Mouse (Mus musculus): Measurements from ENCODE around the gene Ccnb1ip1. TPM values are rescaled to one million over a fixed set of nuclear protein-coding genes. Genes with fewer than 3 reads are reported as not detected.

Ccnb1ip1 gene
- polyA plus RNA-seq, 1 experiment from 2014 or later = not detected

- no peaks in the 10 kb centered on the region for H3K27me3 ChIP-seq
- no peak overlapping the region for H3K9ac ChIP-seq
- no peak overlapping the region for H3K4me2 ChIP-seq
- no peaks in the 10 kb centered on the region for H3K9me3 ChIP-seq (replicated peaks)
- ATAC-seq = no peak
- WGBS = 58% methylated on average over 4 of the region's 4 CpGs
- H3K4me1 ChIP-seq = 0 out of 2 replicates have a peak, but pooled peaks cover 3% of the 10 kb centered on the region
- H3K36me3 ChIP-seq (ENCODE audit: poor library complexity, severe bottlenecking) = no peaks in the 10 kb centered on the region
- H3K4me3 ChIP-seq = no peak overlapping the region
- no peak overlapping the region for H3K27ac ChIP-seq
These were observed 4.5 kb downstream of the Ccnb1ip1 start for GRCm38 (mm10) chr14:50802843-50803562.

DNA sequence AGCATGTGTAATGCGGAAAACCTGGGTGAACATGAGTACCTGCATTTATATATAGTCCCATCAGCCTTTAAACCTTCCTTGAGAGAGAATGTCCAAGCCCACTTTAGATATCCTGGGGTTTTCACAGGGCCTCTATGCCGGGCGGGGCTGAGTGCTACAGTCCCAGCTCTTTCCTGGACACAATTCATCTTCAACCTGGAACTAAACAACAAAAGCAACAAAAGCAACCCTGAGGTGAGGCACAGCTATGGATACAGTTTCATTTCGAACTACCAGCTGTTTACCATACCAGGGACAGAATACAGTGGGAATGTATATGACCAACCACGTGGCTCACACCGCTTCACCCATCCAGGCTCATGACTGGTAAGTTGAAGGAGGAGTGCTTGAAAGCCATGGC lies 5.1 kb downstream of the Ccnb1ip1 start:
- 88% methylated on average over 6 of the region's 6 CpGs for WGBS
- Histone ChIP-seq H3K4me1 (0 out of 2 replicates have a peak, but pooled peaks cover 3% of the 10 kb centered on the region), H3K36me3 (ENCODE audit: poor library complexity, severe bottlenecking) (no peaks in the 10 kb centered on the region), H3K9me3 (replicated peaks) (no peaks in the 10 kb centered on the region), H3K27me3 (no peaks in the 10 kb centered on the region), H3K4me2 (no peak overlapping the region), H3K9ac (no peak overlapping the region), H3K4me3 (no peak overlapping the region), H3K27ac (no peak overlapping the region)
- ATAC-seq = no peak

DNA sequence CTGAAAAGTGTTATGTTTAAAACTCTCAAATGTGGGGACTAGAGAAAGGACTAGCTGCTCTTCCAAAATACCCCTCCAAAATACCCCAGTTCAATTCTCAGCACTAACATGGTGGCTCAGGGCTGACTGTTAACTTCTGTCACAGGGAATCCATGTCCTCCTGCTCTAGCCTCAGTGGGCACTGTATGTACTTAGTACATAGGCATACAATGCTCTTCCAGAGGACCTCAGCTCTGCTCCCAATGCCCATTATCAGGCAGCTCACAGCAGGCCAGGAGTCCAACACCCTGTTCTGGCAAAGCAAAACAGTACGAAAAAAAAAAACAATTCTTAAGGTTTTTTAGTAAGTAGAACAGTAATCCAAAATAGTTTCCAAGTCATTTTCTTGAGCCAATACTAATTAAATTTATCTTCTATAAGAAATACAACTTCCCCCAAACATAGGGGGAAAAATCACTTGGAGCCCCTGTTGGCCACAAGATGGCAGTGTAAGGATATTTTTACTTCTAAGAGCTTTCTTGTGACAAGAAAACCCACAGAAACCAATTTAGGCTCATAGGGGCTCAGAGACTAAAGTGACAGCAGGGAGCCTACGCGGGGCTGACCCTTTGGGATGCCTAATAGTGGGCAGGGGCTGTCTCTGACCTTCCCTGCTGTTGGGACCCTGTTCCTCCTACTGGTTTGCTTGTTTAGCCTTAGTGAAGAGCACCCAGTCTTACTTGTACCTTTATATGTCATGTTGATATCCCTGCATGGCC lies 7.9 kb downstream of the Ccnb1ip1 start:
- Histone ChIP-seq H3K4me3 (no peak overlapping the region), H3K4me2 (peak overlapping the region; percentile 30; the same call in 1 of the 2 replicates), H3K4me1 (no peaks in the 10 kb centered on the region), H3K9ac (no peak overlapping the region), H3K27me3 (no peaks in the 10 kb centered on the region), H3K9me3 (replicated peaks) (no peaks in the 10 kb centered on the region), H3K36me3 (ENCODE audit: poor library complexity, severe bottlenecking) (no peaks in the 10 kb centered on the region), H3K27ac (no peak overlapping the region)
- peak; percentile 59; the same call in 1 of the 2 replicates for ATAC-seq
- 5% methylated on average over 3 of the region's 3 CpGs for WGBS

GRCm38 (mm10) chr14:50798512-50798911 lies 9.0 kb downstream of the Ccnb1ip1 start:
- Histone ChIP-seq H3K4me1 (no peaks in the 10 kb centered on the region), H3K4me2 (no peak overlapping the region), H3K9ac (no peak overlapping the region), H3K27me3 (no peaks in the 10 kb centered on the region), H3K4me3 (no peak overlapping the region), H3K27ac (no peak overlapping the region), H3K36me3 (ENCODE audit: poor library complexity, severe bottlenecking) (no peaks in the 10 kb centered on the region), H3K9me3 (replicated peaks) (no peaks in the 10 kb centered on the region)
- ATAC-seq = no peak
- 60% methylated on average over 2 of the region's 2 CpGs for WGBS

DNA sequence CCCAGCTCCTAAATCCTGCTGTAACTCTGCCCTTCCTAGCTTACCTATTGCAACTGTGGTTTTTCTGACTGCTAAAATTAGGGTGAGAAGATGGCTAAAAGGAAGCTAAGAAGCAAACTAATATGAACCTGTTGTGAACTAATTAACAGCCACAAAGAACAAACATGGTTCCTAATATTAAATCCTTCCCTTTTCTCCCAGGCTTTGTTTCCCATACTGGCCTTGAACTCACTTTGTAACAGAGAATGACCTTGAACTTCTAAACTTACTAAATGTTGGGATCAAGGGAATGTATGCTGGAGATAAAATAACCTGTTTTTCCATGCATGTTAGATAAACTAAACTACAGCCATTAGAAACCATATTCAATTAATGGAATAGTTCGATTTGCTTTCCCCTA lies 11.1 kb downstream of the Ccnb1ip1 start:
- WGBS = 86% methylated on average over 1 of the region's 1 CpGs
- ATAC-seq = no peak

GRCm38 (mm10) chr14:50795965-50796364 lies 11.6 kb downstream of the Ccnb1ip1 start:
- no peak for ATAC-seq
- 90% methylated on average over 4 of the region's 4 CpGs for WGBS
- no peaks in the 10 kb centered on the region for H3K4me1 ChIP-seq
- no peaks in the 10 kb centered on the region for H3K9me3 ChIP-seq (replicated peaks)
- H3K9ac ChIP-seq = no peak overlapping the region
- no peak overlapping the region for H3K27ac ChIP-seq
- H3K36me3 ChIP-seq (ENCODE audit: poor library complexity, severe bottlenecking) = no peaks in the 10 kb centered on the region
- no peak overlapping the region for H3K4me3 ChIP-seq
- no peak overlapping the region for H3K4me2 ChIP-seq
- no peaks in the 10 kb centered on the region for H3K27me3 ChIP-seq

More for the DNA sequence above, 11.1 kb downstream of the Ccnb1ip1 start:
- no peak overlapping the region for H3K4me2 ChIP-seq
- no peak overlapping the region for H3K4me3 ChIP-seq
- no peaks in the 10 kb centered on the region for H3K36me3 ChIP-seq (ENCODE audit: poor library complexity, severe bottlenecking)
- no peaks in the 10 kb centered on the region for H3K4me1 ChIP-seq
- H3K9ac ChIP-seq = no peak overlapping the region
- no peak overlapping the region for H3K27ac ChIP-seq
- H3K9me3 ChIP-seq (replicated peaks) = no peaks in the 10 kb centered on the region
- no peaks in the 10 kb centered on the region for H3K27me3 ChIP-seq

- Histone ChIP-seq H3K9me3 (replicated peaks) (no peaks in the 10 kb centered on the region), H3K27ac (no peak overlapping the region), H3K27me3 (no peaks in the 10 kb centered on the region), H3K36me3 (ENCODE audit: poor library complexity, severe bottlenecking) (no peaks in the 10 kb centered on the region), H3K4me2 (no peak overlapping the region), H3K9ac (no peak overlapping the region), H3K4me1 (no peaks in the 10 kb centered on the region), H3K4me3 (no peak overlapping the region)
- ATAC-seq = no peak
- WGBS = 94% methylated on average over 24 of the region's 24 CpGs
These were observed 12.1 kb downstream of the Ccnb1ip1 start for GRCm38 (mm10) chr14:50795261-50795935.

- H3K36me3 ChIP-seq (ENCODE audit: poor library complexity, severe bottlenecking) = no peaks in the 10 kb centered on the region
- H3K4me3 ChIP-seq = no peak overlapping the region
- H3K9ac ChIP-seq = no peak overlapping the region
- H3K27me3 ChIP-seq = no peaks in the 10 kb centered on the region
- no peak overlapping the region for H3K27ac ChIP-seq
- ATAC-seq = no peak
- peaks cover 12% of the 10 kb centered on the region for H3K4me1 ChIP-seq
- H3K4me2 ChIP-seq = no peak overlapping the region
- no peaks in the 10 kb centered on the region for H3K9me3 ChIP-seq (replicated peaks)
- WGBS = 13% methylated on average over 2 of the region's 2 CpGs
These were observed 19.4 kb downstream of the Ccnb1ip1 start for GRCm38 (mm10) chr14:50788157-50788556.

DNA sequence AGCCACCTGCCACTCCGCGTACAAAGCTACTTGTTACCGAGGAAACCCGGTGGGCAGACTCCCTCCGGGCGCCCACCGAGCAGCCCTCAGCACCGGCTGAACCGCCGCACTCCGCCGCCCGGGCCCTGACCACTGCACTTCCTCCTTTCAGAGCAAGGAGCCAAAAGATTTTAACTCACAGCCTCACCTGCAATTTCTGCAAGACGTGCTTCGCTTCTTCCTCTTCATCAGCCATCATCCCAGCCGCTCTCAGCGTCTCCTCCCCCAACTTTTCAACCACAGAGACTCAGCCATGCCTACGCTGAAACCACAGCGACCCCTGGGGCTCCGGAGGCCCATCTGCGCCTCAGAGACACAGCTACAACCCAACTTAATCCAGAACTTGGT lies 22.3 kb downstream of the Ccnb1ip1 start, which contains the start of gene Ttc5:
Ttc5 (minus strand) TSS at position 269 of the 387 bp plus-strand sequence.
- Histone ChIP-seq H3K36me3 (ENCODE audit: poor library complexity, severe bottlenecking) (peaks cover 16% of the 10 kb centered on the region), H3K9ac (peak within 1 kb of the TSS; percentile 76), H3K4me2 (peak within 1 kb of the TSS; percentile 61), H3K27me3 (no peaks in the 10 kb centered on the region), H3K27ac (peak within 1 kb of the TSS; percentile 65), H3K9me3 (replicated peaks) (no peaks in the 10 kb centered on the region; the same call in 1 of the 2 replicates), H3K4me1 (peaks cover 14% of the 10 kb centered on the region), H3K4me3 (peak within 1 kb of the TSS; percentile 77)
- under 1% methylated on average over 21 of the region's 21 CpGs for WGBS
- ATAC-seq = peak; percentile 97

DNA sequence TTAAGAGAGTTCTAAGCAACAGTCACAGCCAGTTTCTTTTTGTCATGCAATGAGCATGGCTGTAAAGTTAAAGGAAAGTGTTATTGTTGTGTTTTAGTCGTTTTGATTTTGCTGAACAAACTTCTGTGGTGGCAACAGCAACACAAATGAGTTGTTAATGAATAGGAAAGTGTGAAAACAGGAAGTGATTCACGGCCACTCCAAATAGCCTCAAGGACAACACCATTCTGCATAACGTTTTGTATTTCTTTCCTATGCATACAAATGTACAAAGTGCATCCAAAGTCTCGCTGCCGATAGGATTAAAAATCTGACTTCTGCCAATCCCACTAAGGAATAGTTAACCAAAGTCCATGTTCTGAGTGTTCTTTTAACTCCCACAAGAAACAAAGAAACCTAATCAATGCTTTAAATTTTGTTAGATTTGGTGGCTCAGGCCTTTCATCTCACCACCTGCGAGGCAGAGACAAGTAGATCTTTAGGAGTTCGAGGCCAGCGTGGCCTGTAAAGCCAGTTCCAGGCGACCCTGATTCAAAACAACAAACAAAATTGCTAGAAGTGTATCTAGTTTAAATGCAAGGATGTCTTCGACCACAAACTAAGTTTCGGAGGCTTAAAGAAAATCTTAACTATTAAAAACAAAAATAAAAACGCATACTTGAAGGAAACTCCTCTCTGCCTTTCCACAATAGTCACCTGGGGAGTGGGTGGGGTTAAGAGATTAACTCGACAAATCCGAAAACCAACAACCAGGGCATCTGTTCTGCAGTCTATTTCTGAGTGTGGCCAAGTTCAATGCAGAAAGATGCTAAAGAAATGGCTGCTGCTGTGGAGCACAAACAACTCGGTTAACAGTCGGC lies 22.9 kb downstream of the Ccnb1ip1 start:
- H3K27me3 ChIP-seq = no peaks in the 10 kb centered on the region
- peaks cover 22% of the 10 kb centered on the region for H3K36me3 ChIP-seq (ENCODE audit: poor library complexity, severe bottlenecking)
- H3K9me3 ChIP-seq (replicated peaks) = no peaks in the 10 kb centered on the region; the same call in 1 of the 2 replicates
- peak overlapping the region; percentile 76 for H3K9ac ChIP-seq
- peaks cover 14% of the 10 kb centered on the region for H3K4me1 ChIP-seq
- ATAC-seq = no peak
- H3K4me3 ChIP-seq = peak overlapping the region; percentile 77
- H3K4me2 ChIP-seq = peak overlapping the region; percentile 61
- WGBS = 24% methylated on average over 16 of the region's 16 CpGs
- peak overlapping the region; percentile 65 for H3K27ac ChIP-seq

DNA sequence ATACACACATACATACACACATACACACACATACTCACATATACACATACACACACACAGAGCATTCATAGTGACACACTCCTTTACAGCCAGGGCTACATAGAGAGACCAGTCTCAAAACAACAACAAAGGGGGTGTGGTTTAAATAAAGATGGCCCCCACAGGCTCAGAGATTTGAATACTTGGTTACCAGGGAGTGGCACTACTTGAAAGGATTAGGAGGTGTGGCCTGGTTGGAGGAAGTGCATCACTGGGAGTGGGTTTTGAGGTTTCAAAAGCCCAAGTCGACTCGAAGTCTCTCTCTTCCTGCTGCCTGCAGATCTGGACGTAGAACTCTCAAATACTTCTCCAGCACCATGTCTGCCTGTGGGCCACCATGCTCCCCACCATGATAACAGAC lies 25.4 kb downstream of the Ccnb1ip1 start:
- Histone ChIP-seq H3K36me3 (ENCODE audit: poor library complexity, severe bottlenecking) (peaks cover 36% of the 10 kb centered on the region), H3K9ac (no peak overlapping the region), H3K4me2 (no peak overlapping the region), H3K27me3 (no peaks in the 10 kb centered on the region), H3K4me1 (peaks cover 14% of the 10 kb centered on the region), H3K4me3 (no peak overlapping the region), H3K27ac (no peak overlapping the region), H3K9me3 (replicated peaks) (no peaks in the 10 kb centered on the region; the same call in 1 of the 2 replicates)
- 96% methylated on average over 3 of the region's 3 CpGs for WGBS
- no peak for ATAC-seq

Data from forebrain, embryonic 13.5 days (tissue).